Mouse (Mus musculus) liver, embryonic 14.5 days (tissue): ENCODE results near the gene Pax4. TPM values are rescaled to one million over a fixed set of nuclear protein-coding genes. Genes with fewer than 3 reads are reported as not detected.

ENCODE experiments used
- ATAC-seq: fragments of 200-750 bp; cut with Nextera tagmentation; 2 replicates; pipeline ENCODE4 v1.8.0; 2017; ENCODE audit warnings: moderate number of reproducible peaks, mild to moderate bottlenecking, moderate library complexity; ENCODE audit not compliant: insufficient read depth
- DNase-seq, 3 experiments: peaks; one replicate each; pipeline ENCODE4 v3.0.0-alpha.2; 2012 to 2013; ENCODE audit warnings: low read depth in 3 of 3, low spot score in 3 of 3
- H3K27ac ChIP-seq: fragments of 300-500 bp; sonication (generic); 2 replicates; pipeline ENCODE4 v1.5.1; 2014; ENCODE audit warnings: moderate library complexity, mild to moderate bottlenecking, control low read depth, inconsistent platforms
- H3K27me3 ChIP-seq: fragments of 300-500 bp; sonication (generic); 2 replicates; pipeline ENCODE4 v1.6.1; 2014; ENCODE audit warnings: mild to moderate bottlenecking, low read length, moderate library complexity; ENCODE audit not compliant: control insufficient read depth, insufficient read depth
- H3K36me3 ChIP-seq: fragments of 300-500 bp; sonication (generic); replicated peaks from 2 replicates; pipeline ENCODE4 v1.6.1; 2014; ENCODE audit warnings: low read depth; ENCODE audit not compliant: control insufficient read depth, insufficient read depth
- H3K4me1 ChIP-seq, 2 experiments: fragments of 200-500 bp in 1 of 2; fragments of 300-500 bp in 1 of 2; sonication (generic) in 1 of 2; replicated peaks; 2 replicates each; pipeline ENCODE4 v1.6.1; 2012 to 2014; ENCODE audit warnings: antibody characterized with exemption in 1 of 2, inconsistent platforms in 1 of 2, low read length in 1 of 2; ENCODE audit not compliant: control insufficient read depth in 2 of 2, insufficient read depth in 2 of 2
- H3K4me2 ChIP-seq: fragments of 300-500 bp; sonication (generic); 2 replicates; pipeline ENCODE4 v1.6.1; 2014; ENCODE audit warnings: low read depth, mild to moderate bottlenecking, control low read depth, moderate library complexity
- H3K4me3 ChIP-seq, 2 experiments: fragments of 200-500 bp in 1 of 2; fragments of 300-500 bp in 1 of 2; sonication (generic) in 1 of 2; 2 replicates each; pipeline ENCODE4 v1.5.1; 2012 to 2014; ENCODE audit warnings: low read depth in 2 of 2, low read length in 2 of 2, mild to moderate bottlenecking in 2 of 2, control low read depth in 1 of 2, inconsistent platforms in 1 of 2, moderate library complexity in 1 of 2; ENCODE audit not compliant: insufficient read depth in 1 of 2
- H3K9ac ChIP-seq: fragments of 300-500 bp; sonication (generic); replicated peaks from 2 replicates; pipeline ENCODE4 v1.6.1; 2014; ENCODE audit warnings: mild to moderate bottlenecking, control low read depth, moderate library complexity
- H3K9me3 ChIP-seq: fragments of 300-500 bp; sonication (generic); 2 replicates; pipeline ENCODE4 v1.6.1; 2016; ENCODE audit warnings: low read length, mixed read lengths; ENCODE audit not compliant: control insufficient read depth
- CTCF ChIP-seq: IDR thresholded peaks from 2 replicates; pipeline ENCODE4 v1.5.1; 2016; ENCODE audit warnings: antibody characterized with exemption, low read depth, control low read depth
- EP300 ChIP-seq: IDR thresholded peaks from 2 replicates; pipeline ENCODE4 v1.6.1; 2016; ENCODE audit warnings: antibody characterized with exemption, low read depth
- WGBS: fragments of 180-500 bp; shearing (Covaris S2); extraction: QIAGEN DNeasy Blood & Tissue Kit; methylation state at CpG from one replicate; pipeline ENCODE4 v1.1.7; 2014; ENCODE audit not compliant: insufficient replicate concordance; 5-methylcytosine and 5-hydroxymethylcytosine counted together
- polyA plus RNA-seq, 2 experiments: library from polyadenylated mRNA; depleted of rRNA in 1 of 2; stranded (reverse) in 1 of 2; unstranded in 1 of 2; fragments of >200 nt; fragmentation: Nextera tagmentation in 1 of 2; extraction: Ambion mirVana in 1 of 2; gene quantifications; 2 replicates each; pipeline versions ENCODE4 v1.2.1 to v1.2.3; 2012 to 2014

The Pax4 gene
- polyA plus RNA-seq, 2 experiments: not detected

GRCm38 (mm10) chr6:28470017-28470602 is 21.0 kb upstream of the Pax4 start:
- Histone ChIP-seq H3K4me3 (no peak overlapping the region), H3K9ac (no peak overlapping the region), H3K4me2 (no peak overlapping the region), H3K27me3 (no peaks in the 10 kb centered on the region), H3K27ac (no peak overlapping the region), H3K4me1 (no peaks in the 10 kb centered on the region), H3K36me3 (no peaks in the 10 kb centered on the region), H3K9me3 (no peaks in the 10 kb centered on the region)
- ATAC-seq (no peak), DNase-seq (no peak)
- TF ChIP-seq CTCF: no peak
- TF ChIP-seq EP300: no peak
- WGBS: 67% methylated on average over 4 of the region's 4 CpGs

GRCm38 (mm10) chr6:28464630-28465029 is 15.5 kb upstream of the Pax4 start:
- H3K36me3 ChIP-seq: no peaks in the 10 kb centered on the region
- DNase-seq: no peak
- H3K27ac ChIP-seq: no peak overlapping the region
- TF ChIP-seq EP300 (no peak), CTCF (no peak)
- H3K9me3 ChIP-seq: no peaks in the 10 kb centered on the region
- no peak overlapping the region for H3K4me3 ChIP-seq
- no peak overlapping the region for H3K9ac ChIP-seq
- WGBS: 52% methylated on average over 6 of the region's 6 CpGs
- ATAC-seq: no peak
- H3K27me3 ChIP-seq: no peaks in the 10 kb centered on the region
- no peak overlapping the region for H3K4me2 ChIP-seq
- peaks cover 0 to 5% of the 10 kb centered on the region in 2 experiments; a peak in 1 of 4 replicates for H3K4me1 ChIP-seq

GRCm38 (mm10) chr6:28460534-28460933 is 11.4 kb upstream of the Pax4 start:
- 0 out of 2 replicates have a peak, but pooled peaks have one; percentile 16 for ATAC-seq
- Histone ChIP-seq H3K4me3 (no peak overlapping the region), H3K4me2 (no peak overlapping the region), H3K27ac (no peak overlapping the region), H3K9ac (no peak overlapping the region), H3K9me3 (no peaks in the 10 kb centered on the region), H3K27me3 (no peaks in the 10 kb centered on the region), H3K4me1 (peaks cover 0 to 5% of the 10 kb centered on the region in 2 experiments; a peak in 1 of 4 replicates), H3K36me3 (no peaks in the 10 kb centered on the region)
- DNase-seq: no peak
- 4% methylated on average over 5 of the region's 5 CpGs for whole genome bisulfite sequencing
- TF ChIP-seq CTCF (peak; percentile 91), EP300 (no peak)

GRCm38 (mm10) chr6:28459221-28459668 is 10.1 kb upstream of the Pax4 start:
- TF ChIP-seq EP300: no peak
- no peak for TF ChIP-seq CTCF
- H3K9ac ChIP-seq: no peak overlapping the region
- ATAC-seq: peak; percentile 84
- H3K9me3 ChIP-seq: no peaks in the 10 kb centered on the region
- DNase-seq: no peak
- H3K4me2 ChIP-seq: no peak overlapping the region
- peaks cover 0 to 5% of the 10 kb centered on the region in 2 experiments; a peak in 1 of 4 replicates for H3K4me1 ChIP-seq
- H3K27me3 ChIP-seq: no peaks in the 10 kb centered on the region
- H3K4me3 ChIP-seq: no peak overlapping the region
- H3K36me3 ChIP-seq: no peaks in the 10 kb centered on the region
- H3K27ac ChIP-seq: no peak overlapping the region

- no peak for TF ChIP-seq CTCF
- TF ChIP-seq EP300: no peak
- DNase-seq (no peak), ATAC-seq (no peak)
- 5% methylated on average over 12 of the region's 12 CpGs for WGBS
- Histone ChIP-seq H3K27me3 (peaks cover 22% of the 10 kb centered on the region), H3K9ac (no peak overlapping the region), H3K27ac (no peak overlapping the region), H3K4me2 (no peak overlapping the region), H3K36me3 (no peaks in the 10 kb centered on the region), H3K9me3 (no peaks in the 10 kb centered on the region), H3K4me3 (no peak overlapping the region), H3K4me1 (no peaks in the 10 kb centered on the region)
Observed at GRCm38 (mm10) chr6:28450977-28451376, 1.8 kb upstream of the Pax4 start.
